Mouse (Mus musculus) urinary bladder, postnatal 25 days (tissue): ENCODE results near the gene Slco1c1.
"Not testable (repeated sequence)": the region's sequence is repeated elsewhere in the genome, so short reads cannot be mapped to it uniquely, and the experiment has no call there.

Experiments used
- DNase-seq: peaks from one replicate; pipeline ENCODE4 v3.0.0; 2022; ENCODE audit warnings: low spot score

Gene Slco1c1

GRCm38 (mm10) chr6:141590002-141590401, 65.8 kb downstream of the Slco1c1 start:
- DNase-seq, result no peak

- not testable (repeated sequence) for DNase-seq
Observed at GRCm38 (mm10) chr6:141590598-141591200, 66.5 kb downstream of the Slco1c1 start.

- DNase-seq, result no peak
Observed at GRCm38 (mm10) chr6:141596081-141596480, 71.9 kb downstream of the Slco1c1 start.

- no peak for DNase-seq
Observed at GRCm38 (mm10) chr6:141597037-141597436, 72.9 kb downstream of the Slco1c1 start.

GRCm38 (mm10) chr6:141600940-141601339, 76.8 kb downstream of the Slco1c1 start:
- no peak for DNase-seq

- DNase-seq, result no peak
Observed at GRCm38 (mm10) chr6:141610702-141611260, 86.6 kb downstream of the Slco1c1 start.

- DNase-seq, result no peak
Observed at GRCm38 (mm10) chr6:141614017-141614416, 89.8 kb downstream of the Slco1c1 start.

- DNase-seq, result no peak
Observed at GRCm38 (mm10) chr6:141615348-141615747, 91.2 kb downstream of the Slco1c1 start.
